Mouse (Mus musculus) cortical plate, adult 2 months (tissue): ENCODE data around the gene Sele.

ENCODE experiments used
- CTCF ChIP-seq: fragments of 200-500 bp; IDR thresholded peaks from 2 replicates; pipeline ENCODE4 v1.5.1; 2011; ENCODE audit warnings: mild to moderate bottlenecking, control low read depth, low read length; ENCODE audit not compliant: insufficient read depth; ENCODE audit errors: extremely low read depth
- POLR2A ChIP-seq: fragments of 200-500 bp; IDR thresholded peaks from 2 replicates; pipeline ENCODE4 v1.6.1; 2011; ENCODE audit warnings: mild to moderate bottlenecking, low read length, control low read depth; ENCODE audit not compliant: insufficient read depth; ENCODE audit errors: extremely low read depth

DNA sequence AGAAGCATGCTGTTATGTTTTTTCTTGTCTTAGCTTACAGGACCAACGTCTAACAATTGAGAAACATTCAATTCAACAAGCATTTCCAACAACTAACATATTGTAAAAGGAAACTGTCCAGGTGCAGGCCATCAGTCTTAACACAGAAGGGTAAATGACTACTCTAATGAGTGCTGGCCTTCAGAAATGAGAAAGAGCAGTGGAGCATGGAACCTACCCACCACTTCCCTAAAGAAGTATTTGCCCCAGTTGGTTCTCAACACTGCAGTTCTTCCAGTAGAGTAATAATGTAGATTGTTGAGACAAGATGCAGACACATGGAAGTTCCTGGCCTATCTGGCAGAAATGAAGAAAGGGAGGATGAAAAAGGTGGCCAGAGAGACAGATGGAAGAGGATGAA lies 28.4 kb downstream of the Sele start:
- TF ChIP-seq CTCF (no peak), POLR2A (no peak)
